Mouse (Mus musculus) heart, embryonic 10.5 days (tissue): Measurements from ENCODE around the gene Tmem251. TPM values are rescaled to one million over a fixed set of nuclear protein-coding genes. Genes with fewer than 3 reads are reported as not detected.

ENCODE experiments used
- DNase-seq: peaks from one replicate; pipeline ENCODE4 v3.0.0-alpha.2; 2017; ENCODE audit warnings: low spot score
- H3K27ac ChIP-seq: fragments of 300-500 bp; sonication (generic); 2 replicates; pipeline ENCODE4 v1.5.1; 2016; ENCODE audit warnings: mild to moderate bottlenecking
- H3K27me3 ChIP-seq: fragments of 300-500 bp; sonication (generic); 2 replicates; pipeline ENCODE4 v1.6.1; 2016; ENCODE audit warnings: mild to moderate bottlenecking; ENCODE audit not compliant: poor library complexity, insufficient read depth, severe bottlenecking
- H3K36me3 ChIP-seq: fragments of 300-500 bp; sonication (generic); 2 replicates; pipeline ENCODE4 v1.6.1; 2016; ENCODE audit warnings: mild to moderate bottlenecking, moderate library complexity
- H3K4me1 ChIP-seq: fragments of 300-500 bp; sonication (generic); 2 replicates; pipeline ENCODE4 v1.6.1; 2016; ENCODE audit warnings: mild to moderate bottlenecking
- H3K4me3 ChIP-seq: fragments of 300-500 bp; sonication (generic); 2 replicates; pipeline ENCODE4 v1.5.1; 2016; ENCODE audit warnings: mild to moderate bottlenecking, moderate library complexity
- H3K9me3 ChIP-seq: fragments of 300-500 bp; sonication (generic); 2 replicates; pipeline ENCODE4 v1.6.1; 2016; ENCODE audit warnings: mild to moderate bottlenecking, moderate library complexity
- WGBS: fragments of 180-500 bp; shearing (Covaris S2); methylation state at CpG from one replicate; pipeline ENCODE4 v1.1.7; 2016; 5-methylcytosine and 5-hydroxymethylcytosine counted together
- polyA plus RNA-seq: library from polyadenylated mRNA; unstranded; fragments of >200 nt; fragmentation: Nextera tagmentation; extraction: Ambion mirVana; gene quantifications from 2 replicates; pipeline ENCODE4 v1.2.1, GENCODE M21; 2016

Tmem251 gene
- polyA plus RNA-seq, 1 experiment from 2014 or later, result 9.5 TPM

DNA sequence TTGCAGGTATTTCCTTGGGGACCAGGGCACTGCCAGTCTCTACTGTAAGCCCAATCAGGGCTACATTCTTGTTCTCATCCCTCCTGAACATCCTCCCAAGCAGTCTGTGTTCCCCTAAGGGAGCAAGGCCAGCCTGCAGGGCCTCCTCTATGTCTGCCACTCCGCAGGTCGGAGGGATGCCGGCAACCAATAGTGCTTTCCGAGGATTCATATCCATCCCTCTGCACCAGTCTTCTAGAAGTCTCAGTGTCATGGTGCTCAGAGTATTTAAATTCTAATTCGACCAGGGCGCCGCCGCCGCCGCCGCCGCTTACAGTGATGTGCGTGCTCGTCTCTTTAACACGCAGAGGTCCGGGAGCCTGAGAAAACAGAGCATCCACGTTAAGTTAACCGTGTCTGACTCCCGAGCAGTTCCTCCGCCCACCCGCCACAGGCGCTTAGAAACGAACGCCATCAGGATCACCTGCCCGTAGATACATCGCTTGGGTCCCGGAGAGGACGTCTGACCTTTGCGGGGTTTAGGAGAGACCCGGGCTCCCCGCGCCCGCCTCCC is 450 bp upstream of the Tmem251 start:
- under 1% methylated on average over 33 of the region's 33 CpGs for WGBS
- no peaks in the 10 kb centered on the region for H3K27me3 ChIP-seq
- no peaks in the 10 kb centered on the region for H3K9me3 ChIP-seq
- H3K4me3 ChIP-seq, result peak overlapping the region; percentile 93
- peak overlapping the region; percentile 96 for H3K27ac ChIP-seq
- H3K36me3 ChIP-seq, result peaks cover 8% of the 10 kb centered on the region; the same call in 1 of the 2 replicates
- DNase-seq, result no peak
- H3K4me1 ChIP-seq, result peaks cover 23% of the 10 kb centered on the region

DNA sequence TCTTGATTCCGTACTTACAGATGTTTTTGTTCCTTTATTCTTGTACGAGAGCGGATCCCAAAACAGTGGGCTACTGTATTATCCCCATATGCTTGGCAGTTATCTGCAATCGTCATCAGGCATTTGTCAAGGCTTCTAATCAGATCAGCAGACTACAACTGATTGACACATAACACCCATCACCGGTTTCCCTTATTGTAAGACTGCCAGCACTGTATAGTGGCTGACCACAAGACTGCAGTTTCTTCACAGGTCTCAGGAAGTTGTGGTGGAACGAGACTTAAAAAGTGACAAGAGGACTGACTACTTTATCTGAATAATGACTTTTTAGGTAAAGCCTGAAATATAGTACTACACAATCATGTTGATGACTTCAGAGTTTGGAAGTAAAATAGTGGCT is 1.3 kb downstream of the Tmem251 start:
- Histone ChIP-seq H3K4me3 (peak overlapping the region; percentile 93; the same call in 1 of the 2 replicates), H3K9me3 (no peaks in the 10 kb centered on the region), H3K4me1 (peaks cover 20% of the 10 kb centered on the region), H3K27me3 (no peaks in the 10 kb centered on the region), H3K36me3 (peaks cover 19% of the 10 kb centered on the region), H3K27ac (no peak overlapping the region)
- DNase-seq, result peak; percentile 70
- 58% methylated on average over 6 of the region's 6 CpGs for WGBS

- Histone ChIP-seq H3K4me1 (peaks cover 10% of the 10 kb centered on the region), H3K9me3 (no peaks in the 10 kb centered on the region), H3K27ac (no peak overlapping the region), H3K4me3 (no peak overlapping the region), H3K27me3 (no peaks in the 10 kb centered on the region), H3K36me3 (peaks cover 19% of the 10 kb centered on the region)
- peak; percentile 54 for DNase-seq
- 83% methylated on average over 3 of the region's 3 CpGs for WGBS
Measured at GRCm38 (mm10) chr12:102748256-102748655, 4.7 kb downstream of the Tmem251 start.

GRCm38 (mm10) chr12:102756304-102756703 is 12.7 kb downstream of the Tmem251 start:
- peak overlapping the region; percentile 91; the same call in 1 of the 2 replicates for H3K27ac ChIP-seq
- no peaks in the 10 kb centered on the region for H3K27me3 ChIP-seq
- H3K4me1 ChIP-seq, result peaks cover 15% of the 10 kb centered on the region
- H3K4me3 ChIP-seq, result peak overlapping the region; percentile 94
- WGBS, result 77% methylated on average over 7 of the region's 7 CpGs
- peaks cover 7% of the 10 kb centered on the region; the same call in 1 of the 2 replicates for H3K36me3 ChIP-seq
- DNase-seq, result peak; percentile 72
- no peaks in the 10 kb centered on the region for H3K9me3 ChIP-seq

GRCm38 (mm10) chr12:102757055-102757688 is 13.6 kb downstream of the Tmem251 start:
- H3K27me3 ChIP-seq, result no peaks in the 10 kb centered on the region
- H3K4me1 ChIP-seq, result peaks cover 15% of the 10 kb centered on the region
- WGBS, result 1% methylated on average over 46 of the region's 46 CpGs
- peak overlapping the region; percentile 94 for H3K4me3 ChIP-seq
- no peaks in the 10 kb centered on the region for H3K9me3 ChIP-seq
- H3K27ac ChIP-seq, result peak overlapping the region; percentile 91
- DNase-seq, result no peak
- peaks cover 8% of the 10 kb centered on the region for H3K36me3 ChIP-seq

GRCm38 (mm10) chr12:102757689-102758402 is 14.3 kb downstream of the Tmem251 start, which contains the start of the genes Gm28051, Gon7 and Ubr7:
Gene Gm28051, minus strand, starts transcription at chr12:102757765.
Gene Gon7, minus strand, starts transcription at chr12:102757803.
Gene Ubr7, plus strand, starts transcription at chr12:102757967.
- peak within 1 kb of the TSS; percentile 91 for H3K27ac ChIP-seq
- peaks cover 15% of the 10 kb centered on the region for H3K4me1 ChIP-seq
- peak within 1 kb of the TSS; percentile 94 for H3K4me3 ChIP-seq
- H3K9me3 ChIP-seq, result no peaks in the 10 kb centered on the region
- H3K27me3 ChIP-seq, result no peaks in the 10 kb centered on the region
- peaks cover 14% of the 10 kb centered on the region for H3K36me3 ChIP-seq
- under 1% methylated on average over 73 of the region's 73 CpGs for WGBS
- peak; percentile 98 for DNase-seq

DNA sequence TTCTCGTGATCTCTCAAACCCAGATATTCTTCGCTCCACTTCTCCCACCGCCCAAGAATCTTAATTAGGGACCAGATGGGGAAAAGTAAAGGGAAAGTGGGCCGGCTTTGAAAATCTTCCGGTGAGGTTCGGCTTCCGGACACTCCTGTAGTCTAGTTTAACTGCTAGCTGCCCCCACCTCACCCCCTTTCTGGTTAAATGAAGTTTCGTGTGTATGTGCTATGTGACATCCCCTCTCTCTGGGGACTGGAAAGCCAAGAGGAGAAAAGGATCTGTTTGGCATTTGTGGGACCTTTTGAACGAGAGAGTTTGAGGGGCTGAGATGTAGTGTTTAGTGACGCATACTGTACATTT is 14.8 kb downstream of the Tmem251 start, which contains the start of gene Gm20604:
Gene Gm20604 (minus strand): TSS at position 270 of the 354 bp plus-strand sequence.
- Histone ChIP-seq H3K4me3 (peak within 1 kb of the TSS; percentile 94), H3K9me3 (no peaks in the 10 kb centered on the region), H3K27ac (peak within 1 kb of the TSS; percentile 91), H3K4me1 (peaks cover 15% of the 10 kb centered on the region), H3K27me3 (no peaks in the 10 kb centered on the region), H3K36me3 (peaks cover 14% of the 10 kb centered on the region)
- 1% methylated on average over 10 of the region's 10 CpGs for WGBS
- DNase-seq, result no peak

GRCm38 (mm10) chr12:102758936-102759335 is 15.4 kb downstream of the Tmem251 start:
- Histone ChIP-seq H3K36me3 (peaks cover 16% of the 10 kb centered on the region), H3K9me3 (no peaks in the 10 kb centered on the region), H3K27ac (peak overlapping the region; percentile 91; the same call in 1 of the 2 replicates), H3K27me3 (no peaks in the 10 kb centered on the region), H3K4me3 (peak overlapping the region; percentile 94), H3K4me1 (peaks cover 15% of the 10 kb centered on the region)
- WGBS, result 3% methylated on average over 5 of the region's 5 CpGs
- DNase-seq, result peak; percentile 63

- Histone ChIP-seq H3K4me3 (no peak overlapping the region), H3K4me1 (peaks cover 13% of the 10 kb centered on the region), H3K27me3 (no peaks in the 10 kb centered on the region), H3K36me3 (peaks cover 38% of the 10 kb centered on the region), H3K27ac (no peak overlapping the region), H3K9me3 (no peaks in the 10 kb centered on the region)
- WGBS, result 88% methylated on average over 3 of the region's 3 CpGs
- DNase-seq, result peak; percentile 24
Measured at GRCm38 (mm10) chr12:102761668-102762067, 18.1 kb downstream of the Tmem251 start.

DNA sequence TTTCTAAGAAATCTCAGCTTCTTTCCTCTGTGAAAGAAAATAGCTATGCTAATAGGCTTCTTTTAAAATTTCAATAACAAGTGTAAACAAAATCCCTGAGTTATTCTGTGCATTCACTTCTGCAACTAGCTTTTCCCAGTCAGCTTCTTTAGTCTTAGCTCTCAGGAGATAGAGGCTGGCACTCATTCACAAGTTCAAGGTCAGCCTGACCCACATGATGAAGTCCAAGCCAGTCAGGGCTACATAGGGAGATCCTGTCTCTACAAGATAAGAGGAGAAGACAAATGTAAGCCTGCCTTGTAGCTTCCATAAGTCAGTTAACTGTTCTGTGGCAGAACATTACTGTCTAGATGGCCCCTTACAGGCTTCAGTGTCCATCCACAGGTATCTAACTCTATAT is 20.1 kb downstream of the Tmem251 start:
- Histone ChIP-seq H3K27ac (no peak overlapping the region), H3K36me3 (peaks cover 58% of the 10 kb centered on the region), H3K4me3 (no peak overlapping the region), H3K9me3 (no peaks in the 10 kb centered on the region), H3K4me1 (peaks cover 6% of the 10 kb centered on the region), H3K27me3 (no peaks in the 10 kb centered on the region)
- peak; percentile 1 for DNase-seq

DNA sequence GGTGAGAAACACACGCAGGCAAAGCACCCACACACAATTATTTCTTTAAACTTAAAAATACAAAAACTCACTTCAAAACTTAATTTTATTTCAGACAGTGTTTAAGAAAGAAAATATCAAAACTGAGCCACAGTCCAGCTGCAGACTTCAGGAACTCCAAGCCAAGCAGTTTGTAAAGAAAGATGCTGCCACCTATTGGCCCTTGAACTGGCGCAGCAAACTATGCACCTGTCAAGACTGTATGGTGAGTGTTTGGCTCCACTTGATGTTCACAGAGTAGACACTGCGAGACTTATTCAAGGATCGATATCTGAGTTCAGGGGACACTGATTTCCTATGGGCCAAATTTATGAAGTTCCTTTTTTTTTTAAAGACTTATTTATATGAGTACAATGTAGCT is 25.4 kb downstream of the Tmem251 start:
- Histone ChIP-seq H3K27me3 (no peaks in the 10 kb centered on the region), H3K9me3 (no peaks in the 10 kb centered on the region), H3K4me1 (no peaks in the 10 kb centered on the region), H3K4me3 (no peak overlapping the region), H3K36me3 (peaks cover 96% of the 10 kb centered on the region), H3K27ac (no peak overlapping the region)
- no peak for DNase-seq
- WGBS, result 91% methylated on average over 4 of the region's 4 CpGs

- Histone ChIP-seq H3K27me3 (no peaks in the 10 kb centered on the region), H3K27ac (no peak overlapping the region), H3K4me1 (no peaks in the 10 kb centered on the region), H3K9me3 (no peaks in the 10 kb centered on the region), H3K36me3 (peaks cover 96% of the 10 kb centered on the region), H3K4me3 (no peak overlapping the region)
- DNase-seq, result no peak
- WGBS, result 91% methylated on average over 8 of the region's 8 CpGs
Measured at GRCm38 (mm10) chr12:102771601-102772000, 28.0 kb downstream of the Tmem251 start.

DNA sequence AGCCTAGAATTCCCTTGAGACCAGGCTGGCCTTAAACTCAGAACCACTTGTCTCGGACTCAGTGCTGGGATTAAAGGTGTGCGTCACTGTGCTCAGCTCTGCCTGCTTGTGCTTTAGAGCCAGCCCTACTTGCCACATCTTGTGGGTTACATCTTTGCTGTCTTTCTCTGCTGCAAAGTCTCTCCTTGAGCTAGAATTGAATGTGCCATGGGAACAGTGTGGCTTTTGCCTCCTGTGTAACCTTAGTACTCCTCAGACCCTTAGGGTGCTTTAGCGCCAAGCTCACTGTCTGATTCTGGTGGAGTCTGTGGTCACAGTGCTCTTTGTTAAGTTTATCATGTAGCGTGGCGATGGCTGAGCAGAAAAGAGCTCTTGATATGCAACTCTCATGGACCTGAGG is 29.1 kb downstream of the Tmem251 start:
- peak; percentile 66 for DNase-seq
- Histone ChIP-seq H3K27ac (no peak overlapping the region), H3K36me3 (peaks cover 94% of the 10 kb centered on the region), H3K9me3 (no peaks in the 10 kb centered on the region), H3K27me3 (no peaks in the 10 kb centered on the region), H3K4me1 (no peaks in the 10 kb centered on the region), H3K4me3 (no peak overlapping the region)
- 93% methylated on average over 5 of the region's 5 CpGs for WGBS
